Mouse (Mus musculus) midbrain, embryonic 16.5 days (tissue): ENCODE measurements around the gene Stxbp6. TPM values are rescaled to one million over a fixed set of nuclear protein-coding genes. Genes with fewer than 3 reads are reported as not detected.

Experiments
- ATAC-seq: fragments of 200-750 bp; cut with Nextera tagmentation; 2 replicates; pipeline ENCODE4 v1.8.0; 2017; ENCODE audit warnings: moderate TSS enrichment
- H3K27ac ChIP-seq: fragments of 300-500 bp; sonication (generic); 2 replicates; pipeline ENCODE4 v1.5.1; 2014; ENCODE audit warnings: mild to moderate bottlenecking, low read length, mixed read lengths
- H3K27me3 ChIP-seq: fragments of 300-500 bp; sonication (generic); 2 replicates; pipeline ENCODE4 v1.6.1; 2014; ENCODE audit warnings: low read depth, low read length, mixed read lengths; ENCODE audit not compliant: control insufficient read depth, insufficient read depth
- H3K36me3 ChIP-seq: fragments of 300-500 bp; sonication (generic); 2 replicates; pipeline ENCODE4 v1.6.1; 2014; ENCODE audit warnings: mild to moderate bottlenecking, low read length, moderate library complexity, mixed read lengths; ENCODE audit not compliant: control insufficient read depth, insufficient read depth
- H3K4me1 ChIP-seq: fragments of 300-500 bp; sonication (generic); 2 replicates; pipeline ENCODE4 v1.6.1; 2014; ENCODE audit warnings: mild to moderate bottlenecking, low read length, mixed read lengths; ENCODE audit not compliant: control insufficient read depth, insufficient read depth
- H3K4me2 ChIP-seq: fragments of 300-500 bp; sonication (generic); 2 replicates; pipeline ENCODE4 v1.6.1; 2014; ENCODE audit warnings: mild to moderate bottlenecking, low read length, mixed read lengths
- H3K4me3 ChIP-seq: fragments of 300-500 bp; sonication (generic); 2 replicates; pipeline ENCODE4 v1.5.1; 2014; ENCODE audit warnings: low read depth, mild to moderate bottlenecking, low read length, moderate library complexity, mixed read lengths
- H3K9ac ChIP-seq: fragments of 300-500 bp; sonication (generic); 2 replicates; pipeline ENCODE4 v1.6.1; 2014; ENCODE audit warnings: low read depth, low read length, mixed read lengths
- H3K9me3 ChIP-seq: fragments of 300-500 bp; sonication (generic); replicated peaks from 2 replicates; pipeline ENCODE4 v1.6.1; 2014; ENCODE audit warnings: mild to moderate bottlenecking, low read length, mixed read lengths; ENCODE audit not compliant: control insufficient read depth, poor library complexity, severe bottlenecking
- WGBS: fragments of 180-500 bp; shearing (Covaris S2); extraction: QIAGEN DNeasy Blood & Tissue Kit; methylation state at CpG from one replicate; pipeline ENCODE4 v1.1.7; 2014; 5-methylcytosine and 5-hydroxymethylcytosine counted together
- polyA plus RNA-seq: library from polyadenylated mRNA; unstranded; fragments of >200 nt; fragmentation: Nextera tagmentation; extraction: Ambion mirVana; gene quantifications from 2 replicates; pipeline ENCODE4 v1.2.1, GENCODE M21; 2015

Gene Stxbp6
- polyA plus RNA-seq, 1 experiment from 2014 or later = 26.9 TPM

DNA sequence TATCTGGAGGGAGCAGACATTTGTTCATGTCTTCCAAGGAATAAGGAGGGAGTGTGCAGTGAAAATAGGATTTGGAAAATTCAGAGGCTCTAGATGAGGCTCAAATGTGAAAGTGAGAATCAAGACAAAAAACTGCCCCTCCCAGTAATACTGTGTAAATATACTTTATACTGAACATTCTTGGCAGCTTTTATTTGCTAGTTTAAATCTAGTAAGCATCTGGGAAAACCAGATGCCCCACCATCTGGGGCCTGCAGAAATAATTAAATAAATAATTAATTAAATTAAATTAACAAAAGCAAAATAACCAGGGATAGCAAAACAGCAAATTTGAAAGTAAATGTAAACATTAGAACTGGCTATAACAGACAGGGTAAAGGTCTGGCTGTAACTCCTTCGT lies 224.0 kb downstream of the Stxbp6 start:
- ATAC-seq = no peak
- Histone ChIP-seq H3K9me3 (no peaks in the 10 kb centered on the region), H3K4me3 (no peak overlapping the region), H3K9ac (no peak overlapping the region), H3K27me3 (no peaks in the 10 kb centered on the region), H3K4me1 (no peaks in the 10 kb centered on the region), H3K27ac (no peak overlapping the region), H3K4me2 (no peak overlapping the region), H3K36me3 (no peaks in the 10 kb centered on the region)
- 73% methylated on average over 1 of the region's 1 CpGs for WGBS

DNA sequence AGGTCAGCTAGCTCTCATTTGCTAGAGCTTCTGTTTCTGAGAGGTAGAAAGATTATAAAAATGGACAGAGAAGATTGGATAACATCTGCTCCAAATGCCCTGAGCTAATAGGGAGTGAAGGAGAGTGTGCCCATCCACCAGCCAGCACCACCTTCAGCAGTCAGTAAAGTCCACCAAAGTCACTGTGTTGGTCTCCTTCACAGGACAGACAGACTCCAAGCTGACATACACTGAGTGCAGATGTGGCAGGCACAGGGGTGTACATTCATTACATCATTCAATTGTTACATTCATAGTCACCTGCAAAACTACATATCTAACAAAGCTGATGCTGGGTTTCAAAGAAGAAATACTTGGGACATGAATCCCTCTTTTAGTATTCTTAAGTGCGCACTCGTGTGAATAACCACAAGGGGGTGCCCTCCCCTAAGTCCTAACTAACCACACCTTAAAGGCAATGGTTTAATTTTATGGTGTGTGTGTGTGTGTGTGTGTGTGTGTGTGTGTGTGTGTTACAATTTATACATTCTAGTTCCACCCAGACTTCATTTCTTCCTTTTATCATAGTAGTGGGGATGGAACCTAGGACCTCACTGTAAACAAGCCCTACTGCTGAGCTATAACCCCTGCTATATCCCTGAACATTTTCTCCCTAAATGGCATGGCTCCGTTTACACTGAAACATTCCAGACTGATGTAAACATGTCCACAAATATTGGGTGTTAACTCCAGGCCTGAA lies 225.9 kb downstream of the Stxbp6 start:
- H3K36me3 ChIP-seq = no peaks in the 10 kb centered on the region
- H3K9me3 ChIP-seq = no peaks in the 10 kb centered on the region
- 67% methylated on average over 3 of the region's 3 CpGs for WGBS
- H3K4me2 ChIP-seq = no peak overlapping the region
- no peak overlapping the region for H3K9ac ChIP-seq
- H3K27me3 ChIP-seq = no peaks in the 10 kb centered on the region
- ATAC-seq = 0 out of 2 replicates have a peak, but pooled peaks have one; percentile 48
- H3K4me3 ChIP-seq = no peak overlapping the region
- no peak overlapping the region for H3K27ac ChIP-seq
- no peaks in the 10 kb centered on the region for H3K4me1 ChIP-seq

DNA sequence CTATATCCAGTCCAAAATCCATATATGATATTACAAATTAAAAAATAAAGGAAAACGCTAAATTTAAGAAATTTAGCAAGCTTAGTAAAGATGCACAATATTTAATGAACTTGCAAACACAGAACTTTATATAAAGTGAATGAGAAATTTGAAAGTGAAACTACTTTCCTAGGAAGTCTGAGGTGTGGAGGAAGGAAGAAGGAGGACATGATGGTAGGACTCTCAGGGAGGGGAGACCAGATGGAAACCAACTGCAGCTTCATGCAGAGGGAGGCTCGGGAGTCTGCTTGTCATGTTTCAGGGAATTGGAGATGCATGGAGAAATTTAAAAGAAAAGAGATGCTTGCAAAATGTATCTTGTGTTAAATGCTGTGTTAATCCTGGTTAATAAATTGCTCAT lies 233.9 kb downstream of the Stxbp6 start:
- H3K27me3 ChIP-seq = no peaks in the 10 kb centered on the region
- H3K9ac ChIP-seq = no peak overlapping the region
- no peak overlapping the region for H3K4me3 ChIP-seq
- 68% methylated on average over 2 of the region's 2 CpGs for WGBS
- no peak overlapping the region for H3K27ac ChIP-seq
- no peaks in the 10 kb centered on the region for H3K36me3 ChIP-seq
- no peaks in the 10 kb centered on the region for H3K4me1 ChIP-seq
- ATAC-seq = no peak
- H3K4me2 ChIP-seq = no peak overlapping the region
- H3K9me3 ChIP-seq = no peaks in the 10 kb centered on the region

DNA sequence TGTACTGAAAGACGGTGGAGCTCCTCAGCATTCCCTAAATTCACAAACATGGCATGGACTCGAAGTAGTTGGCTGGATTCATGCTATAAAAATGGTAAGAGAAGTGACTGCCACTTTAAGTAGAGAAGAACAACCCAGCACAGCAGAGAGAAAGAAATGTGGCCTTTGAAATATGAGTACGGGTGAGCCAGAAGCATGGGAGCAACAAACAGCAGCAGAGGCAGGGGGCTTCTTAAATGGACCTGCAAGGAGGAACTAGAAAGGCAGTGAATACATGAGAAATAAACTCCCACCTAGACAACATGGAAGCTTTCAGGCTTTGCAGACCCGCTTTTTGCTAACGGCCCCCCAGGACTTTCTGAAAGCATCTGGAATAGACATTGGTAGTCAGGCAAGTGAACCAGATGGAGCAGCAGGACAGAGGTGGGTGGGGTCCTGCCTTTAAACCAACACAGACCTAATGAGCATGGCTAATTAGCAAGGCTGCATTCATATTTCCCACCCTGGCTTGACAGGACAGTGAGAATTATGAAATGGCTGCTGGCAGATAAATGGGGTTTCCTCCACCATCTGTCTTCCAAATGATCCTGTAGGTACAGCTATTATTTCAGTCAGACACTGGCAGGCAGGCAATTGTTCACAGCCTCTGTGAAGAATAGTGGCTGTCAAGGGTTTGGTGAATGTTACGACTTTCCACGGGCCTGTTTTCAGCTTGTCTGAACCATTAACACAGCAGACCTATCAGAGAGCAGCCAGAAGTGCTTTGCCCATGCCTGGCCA lies 234.7 kb downstream of the Stxbp6 start:
- no peaks in the 10 kb centered on the region for H3K4me1 ChIP-seq
- no peak overlapping the region for H3K9ac ChIP-seq
- WGBS = 33% methylated on average over 7 of the region's 7 CpGs
- no peak overlapping the region for H3K4me2 ChIP-seq
- H3K27me3 ChIP-seq = no peaks in the 10 kb centered on the region
- H3K27ac ChIP-seq = 0 out of 2 replicates have a peak overlapping the region, but pooled peaks have one; percentile 7
- no peak overlapping the region for H3K4me3 ChIP-seq
- no peaks in the 10 kb centered on the region for H3K9me3 ChIP-seq
- H3K36me3 ChIP-seq = no peaks in the 10 kb centered on the region
- peak; percentile 82; the same call in 1 of the 2 replicates for ATAC-seq

- WGBS = 72% methylated on average over 1 of the region's 1 CpGs
- Histone ChIP-seq H3K9ac (no peak overlapping the region), H3K9me3 (0 out of 2 replicates have a peak, but pooled peaks cover 2% of the 10 kb centered on the region), H3K4me3 (no peak overlapping the region), H3K4me2 (no peak overlapping the region), H3K36me3 (no peaks in the 10 kb centered on the region), H3K27me3 (no peaks in the 10 kb centered on the region), H3K27ac (no peak overlapping the region), H3K4me1 (no peaks in the 10 kb centered on the region)
- no peak for ATAC-seq
Measured at GRCm38 (mm10) chr12:44835879-44836467, 238.5 kb downstream of the Stxbp6 start.

DNA sequence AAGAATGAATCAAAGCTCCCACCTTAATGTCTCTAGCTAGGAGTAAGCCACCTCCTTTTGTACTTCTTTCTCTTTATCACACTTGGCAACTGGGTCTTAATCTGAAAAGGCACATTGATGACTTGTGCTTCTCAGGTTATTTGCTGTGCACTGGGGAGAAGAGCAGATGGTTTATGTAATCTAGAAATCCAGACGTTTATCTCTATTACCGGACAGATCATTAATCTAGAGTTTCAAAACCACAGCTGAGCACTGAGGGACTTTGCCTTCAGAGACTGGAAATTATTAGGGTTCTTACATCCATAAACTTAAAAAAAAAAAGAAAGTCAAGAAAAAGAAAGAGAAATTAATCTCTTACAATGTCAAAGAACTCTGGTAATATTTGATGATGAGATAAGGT lies 262.6 kb downstream of the Stxbp6 start:
- Histone ChIP-seq H3K27me3 (no peaks in the 10 kb centered on the region), H3K36me3 (no peaks in the 10 kb centered on the region), H3K4me2 (no peak overlapping the region), H3K4me1 (no peaks in the 10 kb centered on the region), H3K4me3 (no peak overlapping the region), H3K9ac (no peak overlapping the region), H3K9me3 (no peaks in the 10 kb centered on the region), H3K27ac (no peak overlapping the region)
- no peak for ATAC-seq
- WGBS = 87% methylated on average over 2 of the region's 2 CpGs

GRCm38 (mm10) chr12:44804213-44804612 lies 270.3 kb downstream of the Stxbp6 start:
- H3K9ac ChIP-seq = no peak overlapping the region
- no peak for ATAC-seq
- H3K4me1 ChIP-seq = no peaks in the 10 kb centered on the region
- no peaks in the 10 kb centered on the region for H3K9me3 ChIP-seq
- no peaks in the 10 kb centered on the region for H3K36me3 ChIP-seq
- H3K27me3 ChIP-seq = no peaks in the 10 kb centered on the region
- no peak overlapping the region for H3K4me3 ChIP-seq
- no peak overlapping the region for H3K4me2 ChIP-seq
- H3K27ac ChIP-seq = no peak overlapping the region
